Mouse (Mus musculus) G1E (cell line): ENCODE measurements at regions not wholly inside any gene's neighbourhood (a gene's known extent, or its start where the extent isn't known, plus 50 kb on each side); places are given as distances from the start of the nearest gene placed in this dataset.

ENCODE experiments used
- CTCF ChIP-seq: IDR thresholded peaks from 2 replicates; pipeline ENCODE4 v1.5.1; 2012; ENCODE audit warnings: low read depth, low read length, inconsistent platforms, mixed read lengths
- GATA1 ChIP-seq: IDR thresholded peaks from 2 replicates; pipeline ENCODE4 v1.6.1; 2012; ENCODE audit warnings: borderline replicate concordance, low read length, inconsistent platforms, mixed read lengths
- POLR2AphosphoS5 ChIP-seq: IDR thresholded peaks from 2 replicates; pipeline ENCODE4 v1.6.1; 2012; ENCODE audit warnings: low read depth, low read length, inconsistent platforms; ENCODE audit not compliant: insufficient replicate concordance
- TAL1 ChIP-seq: conservative IDR thresholded peaks from 2 replicates; pipeline ENCODE4 v1.6.1; 2012; ENCODE audit warnings: low read depth, low read length, inconsistent platforms, mixed read lengths

DNA sequence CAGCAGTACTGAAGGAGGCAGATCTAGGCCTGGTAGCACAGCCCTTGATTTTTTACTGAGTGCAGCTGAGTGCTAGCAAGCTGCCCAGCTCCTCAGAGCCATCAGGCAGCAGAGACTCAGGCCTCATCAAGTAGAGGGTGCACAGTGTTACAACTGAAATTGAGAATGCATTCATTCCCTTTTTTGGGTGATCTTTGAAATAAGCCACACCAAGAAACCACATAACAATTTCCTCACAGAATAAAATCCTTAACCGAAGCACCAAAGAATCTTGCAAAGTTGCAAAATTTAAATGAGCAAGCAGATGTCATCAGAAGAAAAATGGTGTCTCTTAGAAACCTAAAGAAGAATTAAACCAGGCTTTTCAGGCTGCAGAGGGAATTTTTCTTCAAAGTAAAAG is 621.4 kb upstream of the Intu start:
- TF ChIP-seq CTCF (no peak), POLR2AphosphoS5 (no peak), GATA1 (no peak), TAL1 (no peak)
